Mouse (Mus musculus): ENCODE measurements around the gene Btbd10.

The Btbd10 gene

GRCm38 (mm10) chr7:113295077-113295890 lies 73.9 kb downstream of the Btbd10 start:
- no peak for DNase-seq (ENCODE audit: inconsistent age in 2 of 2, low spot score in 1 of 2)

GRCm38 (mm10) chr7:113294598-113294997 lies 74.6 kb downstream of the Btbd10 start:
- no peak for DNase-seq (ENCODE audit: inconsistent age in 2 of 2, low spot score in 1 of 2)

GRCm38 (mm10) chr7:113292193-113292592 lies 77.0 kb downstream of the Btbd10 start:
- no peak for DNase-seq (ENCODE audit: inconsistent age in 2 of 2, low spot score in 1 of 2)

GRCm38 (mm10) chr7:113291741-113292140 lies 77.5 kb downstream of the Btbd10 start:
- no peak for DNase-seq (ENCODE audit: inconsistent age in 2 of 2, low spot score in 1 of 2)

GRCm38 (mm10) chr7:113289211-113289610 lies 80.0 kb downstream of the Btbd10 start:
- DNase-seq (ENCODE audit: inconsistent age in 2 of 2, low spot score in 1 of 2), result no peak

GRCm38 (mm10) chr7:113285405-113285804 lies 83.8 kb downstream of the Btbd10 start:
- DNase-seq (ENCODE audit: inconsistent age in 2 of 2, low spot score in 1 of 2), result no peak

- DNase-seq (ENCODE audit: inconsistent age in 2 of 2, low spot score in 1 of 2), result no peak
Observed at GRCm38 (mm10) chr7:113279246-113279645, 89.9 kb downstream of the Btbd10 start.

GRCm38 (mm10) chr7:113278493-113278892 lies 90.7 kb downstream of the Btbd10 start:
- DNase-seq (ENCODE audit: inconsistent age in 2 of 2, low spot score in 1 of 2), result no peak

GRCm38 (mm10) chr7:113277245-113277644 lies 91.9 kb downstream of the Btbd10 start:
- DNase-seq (ENCODE audit: inconsistent age in 2 of 2, low spot score in 1 of 2), result peak in 1 of 2 experiments; percentile 68

- no peak for DNase-seq (ENCODE audit: inconsistent age in 2 of 2, low spot score in 1 of 2)
Observed at GRCm38 (mm10) chr7:113272338-113272997, 96.7 kb downstream of the Btbd10 start.

GRCm38 (mm10) chr7:113270991-113271390 lies 98.2 kb downstream of the Btbd10 start:
- no peak for DNase-seq (ENCODE audit: inconsistent age in 2 of 2, low spot score in 1 of 2)

GRCm38 (mm10) chr7:113270551-113270950 lies 98.6 kb downstream of the Btbd10 start:
- DNase-seq (ENCODE audit: inconsistent age in 2 of 2, low spot score in 1 of 2), result no peak

- no peak for DNase-seq (ENCODE audit: inconsistent age in 2 of 2, low spot score in 1 of 2)
Observed at GRCm38 (mm10) chr7:113269921-113270320, 99.3 kb downstream of the Btbd10 start.

GRCm38 (mm10) chr7:113269081-113269480 lies 100.1 kb downstream of the Btbd10 start:
- no peak for DNase-seq (ENCODE audit: inconsistent age in 2 of 2, low spot score in 1 of 2)

GRCm38 (mm10) chr7:113268287-113268686 lies 100.9 kb downstream of the Btbd10 start:
- DNase-seq (ENCODE audit: inconsistent age in 2 of 2, low spot score in 1 of 2), result peak; percentile 65 to 90
